Mouse (Mus musculus) spleen, adult 2 months (tissue): Measurements from ENCODE around the gene Osbp2. TPM values are rescaled to one million over a fixed set of nuclear protein-coding genes. Genes with fewer than 3 reads are reported as not detected.
A peak's percentile ranks its signal among the peaks of the same experiment; 100 is the strongest.

Source experiments
- DNase-seq, 2 experiments: peaks; one replicate each; pipeline versions ENCODE4 v3.0.0 to v3.0.0-alpha.2; 2012 to 2021; ENCODE audit warnings: low spot score in 2 of 2, low read depth in 1 of 2
- H3K27ac ChIP-seq: fragments of 200-500 bp; 2 replicates; pipeline ENCODE4 v1.5.1; 2012; ENCODE audit warnings: low read length, inconsistent platforms; ENCODE audit not compliant: insufficient read depth
- H3K27me3 ChIP-seq: fragments of 200-500 bp; 2 replicates; pipeline ENCODE4 v1.6.1; 2012; ENCODE audit warnings: mild to moderate bottlenecking, moderate library complexity, low read length, inconsistent platforms; ENCODE audit not compliant: control insufficient read depth, insufficient read depth
- H3K36me3 ChIP-seq: fragments of 200-500 bp; 2 replicates; pipeline ENCODE4 v1.6.1; 2012; ENCODE audit warnings: mild to moderate bottlenecking, low read length, inconsistent platforms; ENCODE audit not compliant: control insufficient read depth, insufficient read depth
- H3K4me1 ChIP-seq: fragments of 200-500 bp; 2 replicates; pipeline ENCODE4 v1.6.1; 2011; ENCODE audit warnings: inconsistent platforms; ENCODE audit not compliant: control insufficient read depth, insufficient read depth, insufficient read length
- H3K4me3 ChIP-seq: fragments of 200-500 bp; 2 replicates; pipeline ENCODE4 v1.5.1; 2011; ENCODE audit warnings: mild to moderate bottlenecking, inconsistent platforms; ENCODE audit not compliant: insufficient read depth, insufficient read length; ENCODE audit errors: extremely low read depth
- CTCF ChIP-seq: fragments of 200-500 bp; IDR thresholded peaks from 2 replicates; pipeline ENCODE4 v1.5.1; 2011; ENCODE audit warnings: mild to moderate bottlenecking, inconsistent platforms; ENCODE audit not compliant: insufficient read depth, insufficient read length, insufficient replicate concordance; ENCODE audit errors: extremely low read depth
- POLR2A ChIP-seq: fragments of 200-500 bp; IDR thresholded peaks from 2 replicates; pipeline ENCODE4 v1.6.1; 2011; ENCODE audit warnings: low read depth, low read length, inconsistent platforms
- WGBS: fragments of 180-500 bp; shearing (Covaris S2); methylation state at CpG from one replicate; pipeline ENCODE4 v1.1.7; 2018; 5-methylcytosine and 5-hydroxymethylcytosine counted together
- polyA plus RNA-seq: library from polyadenylated mRNA; depleted of rRNA; stranded (reverse); fragments of >200 nt; gene quantifications from 2 replicates; pipeline ENCODE4 v1.2.3, GENCODE M21; 2012

The Osbp2 gene
- polyA plus RNA-seq, 1 experiment: 0.05 TPM

DNA sequence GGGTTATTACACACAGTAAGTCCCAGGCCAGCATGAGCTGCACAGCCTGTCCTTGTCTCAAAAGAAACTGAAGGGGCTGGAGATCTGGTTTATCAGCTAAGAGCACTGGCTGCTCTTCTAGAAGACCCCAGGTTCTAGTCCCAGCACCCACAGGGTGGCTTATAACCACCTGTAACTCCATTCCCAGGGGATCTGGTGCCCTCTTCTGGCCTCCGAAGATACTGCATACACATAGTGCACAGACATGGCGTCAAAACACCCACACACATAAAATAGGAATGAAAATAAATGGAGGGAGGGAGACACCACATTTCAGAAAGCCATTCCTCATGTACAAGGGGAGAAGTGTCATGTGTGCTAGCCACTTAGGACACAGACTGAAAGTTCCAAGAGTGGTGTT, 59.1 kb downstream of the Osbp2 start:
- H3K27me3 ChIP-seq: no peaks in the 10 kb centered on the region
- WGBS: 90% methylated on average over 2 of the region's 2 CpGs
- TF ChIP-seq POLR2A: no peak
- TF ChIP-seq CTCF: no peak
- H3K27ac ChIP-seq: no peak overlapping the region
- DNase-seq: no peak
- H3K36me3 ChIP-seq: no peaks in the 10 kb centered on the region
- no peak overlapping the region for H3K4me3 ChIP-seq
- no peaks in the 10 kb centered on the region for H3K4me1 ChIP-seq

DNA sequence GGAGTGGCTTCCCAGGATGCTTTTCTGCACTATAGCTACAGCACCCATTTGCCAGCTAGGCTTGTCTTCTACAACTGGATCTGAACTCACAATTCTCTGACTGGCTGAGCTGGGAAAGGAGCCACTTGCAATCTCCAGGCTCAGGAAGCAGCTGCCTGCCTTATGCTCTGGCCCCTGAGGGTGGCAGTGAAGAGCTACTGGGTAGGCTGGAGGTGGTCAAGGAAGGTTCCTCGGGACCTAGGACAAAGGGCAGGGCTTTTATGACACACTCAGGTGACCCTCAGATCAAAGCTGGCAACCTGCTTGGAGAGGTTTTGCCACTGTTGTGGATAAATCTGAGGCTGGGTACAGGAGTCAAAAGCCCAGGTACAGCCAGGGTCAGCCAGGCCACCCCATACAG, 61.6 kb downstream of the Osbp2 start:
- Histone ChIP-seq H3K4me1 (no peaks in the 10 kb centered on the region), H3K27me3 (no peaks in the 10 kb centered on the region), H3K4me3 (no peak overlapping the region), H3K27ac (no peak overlapping the region), H3K36me3 (no peaks in the 10 kb centered on the region)
- WGBS: 30% methylated on average over 1 of the region's 1 CpGs
- TF ChIP-seq POLR2A: no peak
- TF ChIP-seq CTCF: no peak
- DNase-seq: no peak

DNA sequence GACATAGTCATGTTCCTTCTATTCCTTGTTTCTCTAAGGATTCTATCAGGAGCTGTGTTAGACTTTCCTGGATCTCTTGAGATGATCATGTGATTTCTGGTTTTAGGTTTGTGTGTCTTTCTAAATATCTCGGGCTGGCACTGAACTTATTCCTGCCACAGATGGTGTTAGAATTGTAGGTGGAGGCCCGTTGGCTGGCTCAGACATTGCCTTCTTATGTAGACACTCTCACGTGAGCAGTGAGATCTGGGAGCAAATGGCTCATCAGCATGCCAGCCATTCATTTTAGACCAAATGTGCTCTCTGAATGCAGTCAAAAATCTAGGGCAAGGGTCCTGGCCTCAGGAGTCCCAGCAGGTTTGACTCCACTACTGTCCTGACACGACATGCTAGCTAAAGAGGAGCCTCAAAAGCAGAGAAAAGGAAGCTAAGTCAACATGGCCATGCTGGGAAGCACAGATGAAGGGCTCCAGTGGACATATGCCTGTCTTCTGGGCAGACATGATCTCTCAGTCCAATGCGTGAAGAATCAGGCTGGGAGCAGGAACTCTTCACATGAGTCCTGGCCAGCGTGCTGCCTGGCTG, 66.0 kb downstream of the Osbp2 start:
- H3K27ac ChIP-seq: no peak overlapping the region
- H3K4me1 ChIP-seq: no peaks in the 10 kb centered on the region
- no peak for TF ChIP-seq CTCF
- no peak for TF ChIP-seq POLR2A
- H3K4me3 ChIP-seq: no peak overlapping the region
- DNase-seq: no peak
- H3K27me3 ChIP-seq: no peaks in the 10 kb centered on the region
- 87% methylated on average over 6 of the region's 6 CpGs for WGBS
- H3K36me3 ChIP-seq: no peaks in the 10 kb centered on the region

DNA sequence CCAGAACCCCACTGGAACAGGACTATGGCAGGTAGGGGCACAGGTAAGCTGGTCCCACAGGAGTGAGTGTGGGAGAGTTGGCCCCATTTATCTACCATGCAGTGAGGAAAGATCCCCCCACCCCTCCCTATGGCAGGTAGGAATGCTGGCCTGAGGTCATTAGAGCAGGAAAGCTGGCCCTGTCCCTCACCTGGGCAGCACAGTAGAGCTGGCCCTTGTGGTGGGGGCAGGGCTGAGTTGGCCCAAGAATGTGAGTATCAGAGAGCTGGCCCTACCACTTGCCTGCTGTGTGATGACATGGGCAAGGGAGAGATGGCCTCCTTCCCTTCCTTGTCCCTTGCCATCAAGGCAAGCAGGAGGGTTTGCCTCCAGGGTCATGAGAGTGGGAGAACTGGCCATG, 73.0 kb downstream of the Osbp2 start:
- Histone ChIP-seq H3K27ac (no peak overlapping the region), H3K36me3 (no peaks in the 10 kb centered on the region), H3K4me1 (no peaks in the 10 kb centered on the region), H3K4me3 (no peak overlapping the region), H3K27me3 (no peaks in the 10 kb centered on the region)
- DNase-seq: no peak
- TF ChIP-seq POLR2A: no peak
- no peak for TF ChIP-seq CTCF

DNA sequence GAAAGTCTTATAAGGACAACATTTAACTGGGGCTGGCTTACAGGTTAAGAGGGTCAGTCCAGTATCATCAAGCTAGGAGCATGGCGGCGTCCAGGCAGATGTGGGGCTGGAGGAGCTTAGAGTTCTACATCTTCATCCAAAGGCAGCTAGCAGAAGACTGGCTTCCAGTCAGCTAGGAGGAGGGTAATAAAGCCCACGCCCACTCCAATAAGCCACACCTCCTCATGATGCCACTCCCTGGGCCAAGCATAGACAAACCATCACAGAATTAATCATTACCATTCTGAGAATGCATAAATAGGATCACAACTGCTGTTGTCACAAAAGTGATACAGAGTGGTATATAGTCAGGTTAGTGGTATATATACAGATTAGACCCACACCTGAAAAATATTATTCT, 73.8 kb downstream of the Osbp2 start:
- no peaks in the 10 kb centered on the region for H3K4me1 ChIP-seq
- no peak overlapping the region for H3K27ac ChIP-seq
- no peaks in the 10 kb centered on the region for H3K27me3 ChIP-seq
- 77% methylated on average over 3 of the region's 3 CpGs for WGBS
- no peak for DNase-seq
- no peak for TF ChIP-seq CTCF
- no peak for TF ChIP-seq POLR2A
- H3K36me3 ChIP-seq: no peaks in the 10 kb centered on the region
- H3K4me3 ChIP-seq: no peak overlapping the region

GRCm38 (mm10) chr11:3786564-3786963, 77.1 kb downstream of the Osbp2 start:
- peak; percentile 23 to 62 for DNase-seq
- Histone ChIP-seq H3K36me3 (no peaks in the 10 kb centered on the region), H3K4me3 (no peak overlapping the region), H3K27me3 (no peaks in the 10 kb centered on the region), H3K4me1 (no peaks in the 10 kb centered on the region), H3K27ac (no peak overlapping the region)
- TF ChIP-seq CTCF: peak; percentile 57; the same call in 1 of the 2 replicates
- TF ChIP-seq POLR2A: no peak
- WGBS: 34% methylated on average over 6 of the region's 6 CpGs

DNA sequence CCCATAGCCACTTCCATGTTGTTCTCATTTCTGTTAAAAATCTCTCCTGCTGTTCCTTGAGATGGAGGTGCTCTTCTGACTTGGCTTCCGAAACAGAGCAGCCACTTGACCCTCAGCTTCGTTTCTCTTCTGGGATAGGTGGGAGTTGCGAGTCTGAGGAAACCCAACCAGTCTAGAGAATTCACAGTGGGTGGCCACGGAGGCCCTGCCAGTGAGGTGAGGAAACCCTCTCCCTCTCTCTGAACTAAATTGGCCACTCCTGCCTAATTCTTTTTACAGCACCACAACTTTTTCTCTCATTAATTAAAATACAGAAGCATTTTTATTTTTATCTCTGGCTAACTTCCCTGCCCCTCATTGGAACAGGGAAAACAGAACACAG, 88.4 kb downstream of the Osbp2 start:
- Histone ChIP-seq H3K36me3 (no peaks in the 10 kb centered on the region), H3K27me3 (peaks cover 6% of the 10 kb centered on the region; the same call in 1 of the 2 replicates), H3K27ac (no peak overlapping the region), H3K4me1 (no peaks in the 10 kb centered on the region), H3K4me3 (no peak overlapping the region)
- 41% methylated on average over 4 of the region's 4 CpGs for WGBS
- TF ChIP-seq CTCF (no peak), POLR2A (no peak)
- no peak for DNase-seq
